Mouse (Mus musculus) hindlimb bud, embryonic 11.5 days (tissue): ENCODE data around the gene Zdhhc1.
A peak's percentile ranks its signal among the peaks of the same experiment; 100 is the strongest.

Experiments
- DNase-seq: peaks from one replicate; pipeline ENCODE4 v3.0.0-alpha.2; 2012; ENCODE audit warnings: low read depth, low spot score; ENCODE audit errors: extremely low spot score

The Zdhhc1 gene

GRCm38 (mm10) chr8:105518436-105519313, 22.0 kb upstream of the Zdhhc1 start, which contains the start of gene Hsd11b2:
Hsd11b2 (plus strand) TSS chr8:105518755.
- DNase-seq = no peak

GRCm38 (mm10) chr8:105517346-105517745, 20.6 kb upstream of the Zdhhc1 start:
- DNase-seq = no peak

GRCm38 (mm10) chr8:105516018-105516645, 19.4 kb upstream of the Zdhhc1 start:
- DNase-seq = peak; percentile 91

GRCm38 (mm10) chr8:105514656-105515055, 18.0 kb upstream of the Zdhhc1 start:
- DNase-seq = no peak

GRCm38 (mm10) chr8:105514194-105514593, 17.5 kb upstream of the Zdhhc1 start:
- no peak for DNase-seq

- DNase-seq = no peak
Observed at GRCm38 (mm10) chr8:105509997-105510735, 13.5 kb upstream of the Zdhhc1 start.

- DNase-seq = no peak
Observed at GRCm38 (mm10) chr8:105508758-105509157, 12.1 kb upstream of the Zdhhc1 start.

- DNase-seq = no peak
Observed at GRCm38 (mm10) chr8:105506977-105507376, 10.3 kb upstream of the Zdhhc1 start.

GRCm38 (mm10) chr8:105504617-105505016, 7.9 kb upstream of the Zdhhc1 start:
- no peak for DNase-seq

GRCm38 (mm10) chr8:105499787-105500186, 3.1 kb upstream of the Zdhhc1 start:
- DNase-seq = no peak

- no peak for DNase-seq
Observed at GRCm38 (mm10) chr8:105495350-105496302, 1.1 kb downstream of the Zdhhc1 start.

- DNase-seq = no peak
Observed at GRCm38 (mm10) chr8:105494566-105494965, 2.1 kb downstream of the Zdhhc1 start.

GRCm38 (mm10) chr8:105493495-105493894, 3.2 kb downstream of the Zdhhc1 start:
- no peak for DNase-seq

GRCm38 (mm10) chr8:105489281-105489680, 7.4 kb downstream of the Zdhhc1 start:
- DNase-seq = no peak

- no peak for DNase-seq
Observed at GRCm38 (mm10) chr8:105488082-105488481, 8.6 kb downstream of the Zdhhc1 start.

- DNase-seq = no peak
Observed at GRCm38 (mm10) chr8:105484392-105484791, 12.3 kb downstream of the Zdhhc1 start.

- DNase-seq = no peak
Observed at GRCm38 (mm10) chr8:105484030-105484368, 12.7 kb downstream of the Zdhhc1 start.

- no peak for DNase-seq
Observed at GRCm38 (mm10) chr8:105483212-105484029, 13.3 kb downstream of the Zdhhc1 start.

- DNase-seq = no peak
Observed at GRCm38 (mm10) chr8:105482123-105482522, 14.6 kb downstream of the Zdhhc1 start.

GRCm38 (mm10) chr8:105481453-105481852, 15.2 kb downstream of the Zdhhc1 start:
- DNase-seq = no peak
